Mouse (Mus musculus) adrenal gland (tissue): Measurements from ENCODE around the gene Vps37c.

Experiments
- intact Hi-C: fragments of 180-260 bp; cut with DNase I; formaldehyde crosslinking; loops from one replicate; pipeline ENCODE4 v1.15.1; 2025

The Vps37c gene

GRCm38 (mm10) chr19:10685727-10686126, 2.8 kb upstream of the Vps37c start:
- intact Hi-C loops = no loop called here

GRCm38 (mm10) chr19:10689470-10690166, 1.1 kb downstream of the Vps37c start:
- intact Hi-C loops = no loop called here

GRCm38 (mm10) chr19:10690336-10690735, 1.8 kb downstream of the Vps37c start:
- intact Hi-C loops = no loop called here

- intact Hi-C loops = no loop called here
Measured at GRCm38 (mm10) chr19:10691121-10691520, 2.6 kb downstream of the Vps37c start.

DNA sequence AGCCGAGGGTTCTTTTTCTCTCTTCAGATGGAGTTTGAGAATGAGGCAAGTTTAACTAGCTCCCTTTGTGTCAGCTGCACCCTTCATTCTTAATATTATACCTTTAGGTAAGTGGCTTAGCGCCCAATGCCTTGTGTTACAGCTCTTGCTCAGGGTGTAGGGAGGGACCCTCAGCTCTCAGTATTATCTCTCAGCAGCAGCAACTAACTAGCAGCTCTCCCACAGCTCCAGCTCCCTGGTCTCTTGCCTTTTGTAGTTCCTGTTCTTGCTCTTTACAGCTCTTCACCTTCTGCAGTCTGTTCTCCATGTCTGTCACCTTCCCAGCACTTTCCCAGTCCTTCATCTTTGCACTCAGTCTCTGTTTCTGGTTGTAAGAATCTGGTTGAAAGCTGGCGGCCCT, 3.1 kb downstream of the Vps37c start:
- intact Hi-C loops = no loop called here

DNA sequence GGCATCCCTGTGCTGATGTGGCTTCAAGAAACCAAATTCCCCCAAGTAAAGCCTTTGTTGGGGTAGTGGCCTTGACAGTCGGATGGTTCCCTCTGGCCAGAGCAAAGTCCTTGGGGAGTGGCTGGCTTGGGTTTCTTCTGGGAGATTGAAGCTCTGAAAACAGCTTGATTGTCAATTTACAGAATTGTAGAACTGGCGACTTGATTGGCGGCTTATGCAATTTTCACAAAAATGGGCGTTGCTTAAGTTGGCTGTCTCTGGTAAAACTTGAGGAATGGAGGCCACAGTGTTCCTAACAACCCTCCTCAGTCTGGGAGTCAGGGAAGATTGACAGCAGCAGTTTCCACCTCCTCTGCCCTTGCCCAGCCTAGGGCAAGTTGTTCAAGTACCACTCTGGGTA, 3.8 kb downstream of the Vps37c start:
- intact Hi-C loops = no loop called here

DNA sequence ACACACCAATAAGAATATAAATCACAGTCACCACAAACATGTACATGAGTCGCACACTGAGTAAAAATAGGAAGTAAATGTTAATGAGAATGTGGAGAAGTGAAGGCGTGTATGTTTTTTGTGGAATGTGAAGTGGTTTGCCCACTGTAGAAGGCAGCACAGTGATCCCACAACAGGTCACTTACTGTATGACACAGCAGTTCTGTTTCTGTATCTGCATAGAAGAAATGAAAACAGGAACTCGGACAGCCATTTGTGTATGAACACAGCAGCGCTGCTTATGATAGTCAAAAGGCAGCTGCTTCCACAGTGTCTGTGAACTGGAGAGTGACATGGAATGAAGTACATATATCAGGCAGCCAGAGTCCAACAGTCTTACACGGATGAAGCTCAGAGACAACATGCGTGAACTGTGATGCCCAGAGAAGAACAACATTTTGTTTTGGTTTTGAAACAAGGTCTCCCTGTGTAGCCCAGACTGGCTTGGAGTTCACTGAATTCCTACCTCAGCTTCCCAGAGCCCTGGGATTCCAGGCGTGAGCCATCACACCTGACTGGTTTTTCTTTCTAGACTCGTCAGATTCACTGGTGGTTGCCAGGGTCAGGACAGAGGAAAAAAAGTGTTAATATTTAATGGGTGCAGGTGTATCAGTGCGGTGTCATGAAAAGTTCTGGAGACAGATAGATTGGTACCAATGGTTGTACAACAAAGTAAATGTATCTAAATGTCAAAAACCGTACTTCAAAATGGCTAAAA, 5.6 kb downstream of the Vps37c start:
- intact Hi-C loops = no loop called here

- intact Hi-C loops = no loop called here
Measured at GRCm38 (mm10) chr19:10695801-10696200, 7.3 kb downstream of the Vps37c start.

DNA sequence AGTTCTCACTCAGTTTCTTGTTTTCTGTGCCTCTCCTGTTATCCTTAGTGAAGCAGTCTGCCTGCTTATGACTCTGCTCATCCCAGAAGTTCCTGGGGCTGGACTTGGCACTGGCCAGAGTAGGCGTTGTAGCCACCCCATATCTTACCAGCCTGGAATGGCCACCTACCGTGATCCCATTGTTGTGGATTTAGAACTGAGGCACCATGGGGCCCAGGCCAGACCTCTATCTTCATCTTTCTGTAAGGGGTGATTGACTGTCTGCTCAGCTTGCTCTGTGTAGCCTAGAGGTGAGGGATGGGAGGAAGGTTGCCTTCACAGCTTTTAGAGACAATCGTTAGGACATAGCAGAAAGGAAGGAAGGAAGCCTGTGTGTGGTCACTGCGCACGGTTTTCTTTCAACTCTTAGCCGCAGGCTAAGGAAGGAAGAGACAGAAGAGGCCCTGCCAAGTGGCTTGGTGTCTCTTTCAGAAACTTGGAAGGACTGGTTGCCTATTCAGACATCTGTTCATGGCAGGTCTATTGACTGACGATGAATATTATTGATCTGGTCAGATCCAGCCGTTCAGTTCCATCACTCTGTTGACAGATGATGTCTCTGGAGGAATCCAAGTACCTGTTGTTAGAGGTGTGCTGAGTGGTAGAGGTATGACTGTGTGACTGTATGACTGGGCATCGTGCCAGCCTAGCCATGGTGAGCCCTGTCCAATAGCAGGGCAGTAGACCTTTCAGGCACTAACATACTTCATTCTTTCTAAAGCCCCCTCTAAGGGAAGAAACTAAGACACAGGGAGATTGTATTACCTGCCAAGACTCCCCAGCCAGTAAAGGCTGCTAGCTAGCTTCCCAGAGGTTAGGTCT, 9.8 kb downstream of the Vps37c start:
- intact Hi-C loops = no loop called here

DNA sequence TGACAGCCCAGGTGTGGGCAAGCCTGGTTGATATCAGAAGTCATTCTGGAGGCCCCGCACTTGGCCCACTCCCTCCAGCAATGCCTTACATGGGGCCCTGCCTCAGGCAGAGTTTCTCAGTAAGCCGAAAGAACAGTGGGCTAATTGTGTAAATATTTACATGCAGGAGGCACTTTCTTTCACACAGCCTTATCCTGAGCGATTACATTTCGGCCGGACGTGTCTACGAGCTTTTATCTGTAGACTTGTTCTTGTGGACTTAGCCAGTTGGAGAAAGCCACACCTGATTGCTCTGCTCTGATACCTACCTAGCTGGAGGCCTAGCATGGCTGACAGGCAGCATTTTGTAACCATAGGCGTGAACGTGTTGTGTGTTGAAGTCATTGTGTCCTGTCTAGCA, 11.3 kb downstream of the Vps37c start:
- intact Hi-C loops = no loop called here

GRCm38 (mm10) chr19:10701013-10701726, 12.6 kb downstream of the Vps37c start:
- intact Hi-C loops = no loop called here

DNA sequence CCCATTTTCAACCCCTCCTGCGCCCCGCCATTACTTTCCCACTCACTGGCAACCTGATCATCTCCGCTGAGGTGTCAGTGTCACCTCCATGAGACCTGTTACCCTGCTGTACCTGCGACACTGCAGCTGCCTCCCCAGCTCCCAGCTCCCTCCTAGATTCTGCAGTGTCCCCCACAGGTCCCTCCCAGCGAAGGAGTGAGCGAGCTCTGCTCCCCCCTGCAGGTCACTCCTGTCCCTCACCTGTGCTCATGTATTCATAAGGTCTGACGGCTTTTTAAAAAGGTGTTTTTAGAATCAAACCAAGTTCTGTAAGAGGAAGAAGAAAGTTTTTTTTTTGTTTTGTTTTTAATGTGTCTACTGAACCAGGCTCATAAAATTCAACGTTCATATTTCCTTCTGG, 13.6 kb downstream of the Vps37c start:
- intact Hi-C loops = no loop called here

DNA sequence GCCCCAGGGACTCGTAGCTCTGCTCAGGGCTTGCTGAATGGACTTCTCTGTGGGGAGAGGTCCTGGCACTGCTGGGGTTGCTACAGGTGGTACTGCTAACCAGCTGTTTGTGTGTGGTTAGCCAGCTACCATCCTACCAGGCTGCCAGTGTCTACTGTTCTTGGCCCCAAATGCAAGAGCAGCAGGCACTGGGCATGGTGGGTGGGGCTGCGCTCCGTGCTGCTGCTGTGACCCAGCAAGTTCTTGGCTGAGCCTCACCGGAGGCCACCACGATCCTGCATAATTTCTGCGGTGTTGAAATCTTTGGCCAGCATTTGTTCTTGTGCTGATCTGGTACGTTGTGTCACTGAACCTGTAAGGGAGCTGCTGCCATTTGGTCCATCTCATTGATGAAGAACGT, 14.9 kb downstream of the Vps37c start:
- intact Hi-C loops = no loop called here

DNA sequence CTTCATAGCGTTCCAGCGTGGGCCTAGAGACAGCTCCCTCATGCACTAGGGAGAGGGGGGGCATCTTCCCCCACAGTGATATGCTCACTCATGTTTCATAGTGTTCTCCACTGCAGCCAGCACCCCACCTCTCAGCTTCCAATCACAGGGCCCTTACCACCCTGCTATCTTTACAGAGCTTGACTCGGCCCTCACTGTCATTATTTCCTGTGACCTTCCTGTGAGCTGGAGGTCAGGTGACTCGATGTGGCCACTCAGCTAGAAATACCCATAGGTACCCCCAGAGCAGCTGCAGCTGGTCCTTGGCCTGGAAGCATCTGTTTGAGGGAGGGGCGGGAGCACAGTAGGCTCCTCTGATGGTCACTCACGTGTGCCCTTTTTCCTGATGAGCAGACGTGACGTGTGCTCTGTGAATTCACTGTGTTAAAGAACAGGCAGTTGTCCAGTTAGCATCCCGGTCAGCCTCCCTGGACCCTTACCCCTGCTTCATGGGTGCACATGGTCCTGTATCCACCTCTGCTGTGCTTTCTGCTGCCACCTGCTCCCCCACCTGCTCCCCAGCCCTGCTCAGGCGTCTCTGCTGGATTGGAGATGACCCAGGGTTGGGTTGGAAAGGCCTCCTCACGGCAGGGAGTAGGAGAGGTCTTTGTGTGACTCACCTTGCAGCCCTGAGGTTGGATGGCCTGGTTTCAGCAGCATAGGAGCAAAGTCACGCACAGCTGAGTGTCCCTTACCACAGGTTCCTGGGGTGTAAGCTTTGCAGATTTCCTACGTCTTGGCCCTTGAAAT, 18.7 kb downstream of the Vps37c start:
- intact Hi-C loops = no loop called here

DNA sequence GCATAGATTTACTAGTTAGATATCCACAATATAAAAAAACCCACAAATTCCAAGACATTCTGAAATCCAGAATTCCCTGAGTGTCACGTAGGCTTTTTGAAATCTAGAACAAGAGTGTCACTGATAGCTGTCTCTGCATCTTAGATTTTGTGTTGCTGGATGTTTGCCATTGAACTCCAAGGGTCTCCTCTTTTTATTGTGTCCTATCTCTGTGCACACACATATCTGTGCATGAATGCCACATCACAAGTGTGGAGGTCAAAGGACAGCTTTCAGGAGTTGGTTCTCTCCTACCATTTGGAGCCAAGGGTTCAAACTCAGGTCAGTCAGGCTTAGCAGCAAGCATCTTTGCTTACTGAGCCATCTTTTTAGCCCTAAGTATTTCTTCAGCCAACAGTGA, 19.3 kb downstream of the Vps37c start:
- intact Hi-C loops = no loop called here

DNA sequence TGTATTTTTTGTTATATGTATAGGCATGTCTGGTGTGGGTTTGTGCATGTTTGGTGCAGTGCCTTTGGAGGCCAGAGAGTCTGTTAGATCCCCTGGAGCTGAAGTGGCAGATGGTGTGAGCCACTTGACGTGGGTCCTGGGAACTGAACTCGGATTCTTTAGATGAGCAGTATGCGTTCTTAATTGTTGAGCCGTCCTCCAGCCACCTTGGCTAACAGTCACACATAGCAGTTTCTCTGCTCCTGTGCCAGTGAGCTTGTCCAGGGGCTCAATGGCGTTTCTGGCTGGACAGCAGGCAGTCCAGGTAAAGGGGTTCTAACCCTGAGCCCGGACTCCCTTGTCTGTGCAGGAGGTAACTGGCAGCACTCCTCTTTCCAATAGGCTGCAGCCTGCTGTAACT, 20.4 kb downstream of the Vps37c start:
- intact Hi-C loops = loop anchor here (1.0 kb wide), 1 partner anchor 31 kb away; the partner anchor contains the start of gene Pga5

DNA sequence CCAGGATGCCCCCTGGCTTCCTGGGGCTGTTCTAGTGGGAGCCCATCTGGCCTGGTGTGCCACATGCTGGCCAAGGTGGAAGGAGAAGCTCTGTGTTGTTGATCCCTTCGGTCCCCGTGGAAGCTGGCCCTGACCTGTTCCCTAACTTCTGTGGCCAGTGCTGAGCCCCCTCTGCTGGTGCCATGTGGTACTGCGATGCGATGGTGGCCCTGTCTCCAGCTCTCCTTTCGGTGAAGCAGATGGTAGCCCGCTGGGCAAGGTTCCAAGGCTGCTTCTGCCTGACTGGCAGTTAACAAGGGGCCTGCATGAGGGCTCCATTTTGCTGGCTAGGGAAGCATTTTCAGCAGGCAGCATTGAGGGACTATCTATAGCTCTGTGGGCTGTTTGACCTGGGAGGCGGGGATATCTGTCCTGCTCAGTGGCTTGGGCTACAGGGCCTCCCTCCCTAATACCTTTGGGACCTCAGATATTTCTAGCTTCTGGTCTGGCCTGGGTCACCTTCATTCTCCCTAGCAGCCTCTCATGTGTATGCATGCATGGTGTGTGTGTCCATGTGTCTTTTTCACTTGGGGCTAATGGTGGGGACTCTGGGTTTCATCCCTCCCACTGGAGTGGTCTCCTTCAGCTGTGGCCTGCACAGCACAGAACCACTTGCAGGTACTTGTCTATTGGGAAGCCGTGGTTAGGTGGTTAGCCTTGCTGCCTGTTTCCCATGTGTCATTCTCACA, 21.0 kb downstream of the Vps37c start:
- intact Hi-C loops = loop anchor here (1.0 kb wide), 1 partner anchor 31 kb away; the partner anchor contains the start of gene Pga5

- intact Hi-C loops = no loop called here
Measured at GRCm38 (mm10) chr19:10710088-10710511, 21.6 kb downstream of the Vps37c start.

DNA sequence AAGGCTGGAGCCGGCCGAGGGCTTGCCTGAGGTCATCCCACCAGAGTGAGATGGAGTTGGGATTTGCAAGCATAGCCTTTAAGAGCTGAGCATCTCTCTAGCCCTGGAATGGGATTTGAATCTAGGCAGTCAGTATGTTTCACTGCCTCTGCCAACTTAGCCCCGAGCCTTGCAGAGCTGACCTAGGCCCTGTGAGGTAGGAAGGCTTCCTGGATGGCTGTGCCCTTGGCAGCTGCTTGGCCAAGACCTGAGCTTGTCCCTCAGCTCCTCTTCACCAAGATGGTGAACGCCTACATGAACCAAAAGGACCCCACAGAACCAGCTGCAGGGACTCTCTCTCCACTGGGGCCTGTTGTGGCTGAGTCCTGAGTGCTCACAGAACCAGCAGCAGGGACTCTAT, 22.2 kb downstream of the Vps37c start:
- intact Hi-C loops = no loop called here

- intact Hi-C loops = no loop called here
Measured at GRCm38 (mm10) chr19:10712194-10712593, 23.7 kb downstream of the Vps37c start.
